Mouse (Mus musculus): ENCODE results near the gene Sema5b.

Gene Sema5b

GRCm38 (mm10) chr16:35592274-35593065, 51.5 kb downstream of the Sema5b start:
- CTCF ChIA-PET = no interaction called here

- CTCF ChIA-PET = no interaction called here
Observed at GRCm38 (mm10) chr16:35593474-35593873, 52.5 kb downstream of the Sema5b start.

- CTCF ChIA-PET = no interaction called here
Observed at GRCm38 (mm10) chr16:35596241-35596640, 55.3 kb downstream of the Sema5b start.

GRCm38 (mm10) chr16:35596661-35597350, 55.9 kb downstream of the Sema5b start:
- CTCF ChIA-PET = no interaction called here

GRCm38 (mm10) chr16:35597991-35598390, 57.0 kb downstream of the Sema5b start:
- CTCF ChIA-PET = no interaction called here

GRCm38 (mm10) chr16:35598802-35599201, 57.9 kb downstream of the Sema5b start:
- CTCF ChIA-PET = no interaction called here

- CTCF ChIA-PET = no interaction called here
Observed at GRCm38 (mm10) chr16:35600282-35600681, 59.3 kb downstream of the Sema5b start.

- CTCF ChIA-PET = no interaction called here
Observed at GRCm38 (mm10) chr16:35601426-35601825, 60.5 kb downstream of the Sema5b start.

GRCm38 (mm10) chr16:35602529-35602928, 61.6 kb downstream of the Sema5b start:
- CTCF ChIA-PET = no interaction called here

GRCm38 (mm10) chr16:35603729-35604522, 63.0 kb downstream of the Sema5b start:
- CTCF ChIA-PET = no interaction called here

- CTCF ChIA-PET = no interaction called here
Observed at GRCm38 (mm10) chr16:35607250-35607649, 66.3 kb downstream of the Sema5b start.

- CTCF ChIA-PET = no interaction called here
Observed at GRCm38 (mm10) chr16:35608244-35608643, 67.3 kb downstream of the Sema5b start.

- CTCF ChIA-PET = no interaction called here
Observed at GRCm38 (mm10) chr16:35609561-35609960, 68.6 kb downstream of the Sema5b start.

- CTCF ChIA-PET = no interaction called here
Observed at GRCm38 (mm10) chr16:35613851-35614804, 73.2 kb downstream of the Sema5b start.

GRCm38 (mm10) chr16:35617732-35618131, 76.8 kb downstream of the Sema5b start:
- CTCF ChIA-PET = no interaction called here

- CTCF ChIA-PET = no interaction called here
Observed at GRCm38 (mm10) chr16:35623026-35623425, 82.1 kb downstream of the Sema5b start.

- CTCF ChIA-PET = no interaction called here
Observed at GRCm38 (mm10) chr16:35623986-35624385, 83.0 kb downstream of the Sema5b start.

GRCm38 (mm10) chr16:35624877-35625276, 83.9 kb downstream of the Sema5b start:
- CTCF ChIA-PET = no interaction called here

- CTCF ChIA-PET = no interaction called here
Observed at GRCm38 (mm10) chr16:35625286-35626020, 84.5 kb downstream of the Sema5b start.

- CTCF ChIA-PET = no interaction called here
Observed at GRCm38 (mm10) chr16:35627992-35628607, 87.2 kb downstream of the Sema5b start.

Data from spleen, embryonic (tissue).